Mouse (Mus musculus): ENCODE measurements at regions not wholly inside any gene's neighbourhood (a gene's known extent, or its start where the extent isn't known, plus 50 kb on each side); places are given as distances from the start of the nearest gene placed in this dataset.

DNA sequence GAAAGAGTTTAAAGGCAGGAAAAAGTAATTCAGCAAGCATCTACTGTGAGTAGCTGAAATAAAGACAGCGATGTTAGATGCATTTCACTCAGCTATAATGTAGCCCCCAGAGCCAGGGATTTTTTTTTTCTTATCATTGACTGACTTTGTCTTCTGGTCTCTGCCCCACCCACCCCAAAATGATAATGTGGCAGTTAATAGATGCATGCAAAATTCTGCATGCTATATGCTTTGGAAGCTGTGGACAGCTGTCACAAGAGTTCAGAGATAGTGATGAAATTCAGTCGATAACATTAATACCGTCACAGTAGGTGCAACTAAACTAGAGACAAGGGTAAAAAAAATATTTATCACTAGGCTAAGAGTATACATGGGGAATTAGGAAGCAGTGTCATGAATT lies 263.7 kb downstream of the Rpl36a-ps1 start:
- TF ChIP-seq POLR2A (IDR thresholded peaks at IDR 0.05; ENCODE audit: borderline replicate concordance, extremely low read depth, low read depth, low read length) (no peak), CTCF (IDR thresholded peaks at IDR 0.05; ENCODE audit: insufficient read depth, low read length) (no peak)
